18 mouse cellular contexts compared by ENCODE assay signal in the genomic region with DNA sequence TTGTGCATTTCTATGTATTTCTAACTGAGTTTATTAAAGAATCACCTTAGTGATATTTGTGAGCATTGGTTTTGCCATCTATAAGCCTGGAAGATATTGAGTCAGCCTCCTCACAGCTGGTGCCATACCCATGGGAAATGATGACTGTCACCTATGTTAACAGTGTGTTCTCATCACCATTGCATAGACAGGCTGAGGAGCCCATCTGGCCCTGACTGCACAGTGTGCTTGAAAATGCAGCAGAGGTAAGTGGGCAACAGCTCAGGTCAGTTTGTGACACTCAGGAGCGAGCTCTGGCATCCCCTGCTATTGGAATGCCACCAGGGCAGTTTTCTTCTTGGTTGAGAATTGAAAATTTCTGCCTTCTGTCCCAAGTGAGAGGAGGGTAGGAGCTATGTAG.
"Had no signal": no experiment of that assay in that cellular context is flagged by ENCODE, and none has a peak within 500 bp of the region (broad histone marks: within the 10 kb centered on the region; RNA-seq: fewer than 3 reads in every experiment).

No protein-coding gene starts in this region.

- H3K4me2 ChIP-seq: liver, embryonic 11.5 days; liver, embryonic 13.5 days; liver, embryonic 15.5 days; lung, embryonic 15.5 days; neural tube, embryonic 12.5 days; stomach, embryonic 15.5 days had no signal

- H3K4me1 ChIP-seq: liver, embryonic 13.5 days; liver, embryonic 15.5 days; lung, embryonic 15.5 days; neural tube, embryonic 12.5 days; stomach, embryonic 15.5 days had no signal

- H3K27ac ChIP-seq: liver, embryonic 13.5 days; liver, embryonic 15.5 days; lung, embryonic 15.5 days; macrophage; neural tube, embryonic 12.5 days; stomach, embryonic 15.5 days; stomach, postnatal 0 days had no signal

- H3K36me3 ChIP-seq: liver, embryonic 13.5 days; liver, embryonic 15.5 days; lung, embryonic 15.5 days; neural tube, embryonic 12.5 days; stomach, embryonic 15.5 days had no signal

- DNase-seq: liver, embryonic 13.5 days; liver, postnatal 0 days; lung, adult 2 months; lung, postnatal 14 days; lung, postnatal 36 days; right cerebral cortex, postnatal 14 days; thymus, adult 2 months; thymus, postnatal 25 days; thymus, postnatal 4 days had no signal

- H3K27me3 ChIP-seq: liver, embryonic 13.5 days; liver, embryonic 15.5 days; lung, embryonic 15.5 days; neural tube, embryonic 12.5 days; stomach, embryonic 15.5 days had no signal

- H3K9me3 ChIP-seq: liver, embryonic 13.5 days; lung, embryonic 15.5 days; neural tube, embryonic 12.5 days; stomach, embryonic 15.5 days had no signal

- H3K4me3 ChIP-seq: liver, embryonic 13.5 days; liver, embryonic 15.5 days; lung, embryonic 15.5 days; neural tube, embryonic 12.5 days; stomach, embryonic 15.5 days had no signal

- ATAC-seq: liver, postnatal 0 days; lung, postnatal 0 days; midbrain, embryonic 16.5 days had no signal

- H3K9ac ChIP-seq: liver, embryonic 13.5 days; liver, embryonic 15.5 days; liver, postnatal 0 days; lung, embryonic 15.5 days; neural tube, embryonic 12.5 days; stomach, embryonic 15.5 days had no signal
